Mouse (Mus musculus) left cerebral cortex, postnatal 36 days (tissue): Measurements from ENCODE around the gene Sp7. TPM values are rescaled to one million over a fixed set of nuclear protein-coding genes. Genes with fewer than 3 reads are reported as not detected.

Experiments
- DNase-seq, 2 experiments: peaks; one replicate each; pipeline ENCODE4 v3.0.0; 2021 to 2022; ENCODE audit warnings: low spot score in 2 of 2, mixed read lengths in 1 of 2
- intact Hi-C: fragments of 180-260 bp; cut with DNase I; formaldehyde crosslinking; loops from one replicate; pipeline ENCODE4 v1.15.1; 2025
- total RNA-seq, 2 experiments: library from RNA; stranded (reverse); gene quantifications; 2 replicates each; pipeline ENCODE4 v1.2.3; 2021

Sp7 gene
- total RNA-seq, 2 experiments from 2014 or later: 0.79 to 1.00 TPM

DNA sequence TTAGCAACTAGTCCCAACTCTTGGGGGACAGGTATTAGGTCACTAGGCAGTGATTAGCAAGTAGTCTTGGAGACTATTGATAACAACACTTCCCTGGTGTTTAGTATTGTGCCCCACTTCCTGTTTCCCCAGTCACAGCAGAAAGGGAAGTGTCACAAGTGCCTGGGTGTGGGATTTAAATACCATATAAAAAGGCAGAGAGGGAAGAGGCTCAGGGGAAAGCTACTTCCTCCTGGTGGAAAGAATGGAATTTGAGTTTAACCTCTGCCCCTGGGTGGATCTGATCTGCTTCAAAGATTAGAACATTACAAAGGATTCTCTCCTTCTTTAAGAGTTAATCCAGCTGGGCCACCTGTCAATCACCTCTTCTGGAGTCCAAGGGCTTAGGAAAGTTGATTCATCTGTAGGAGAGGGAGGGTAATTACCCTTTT lies 26.6 kb upstream of the Sp7 start:
- DNase-seq: no peak
- intact Hi-C loops: no loop called here

DNA sequence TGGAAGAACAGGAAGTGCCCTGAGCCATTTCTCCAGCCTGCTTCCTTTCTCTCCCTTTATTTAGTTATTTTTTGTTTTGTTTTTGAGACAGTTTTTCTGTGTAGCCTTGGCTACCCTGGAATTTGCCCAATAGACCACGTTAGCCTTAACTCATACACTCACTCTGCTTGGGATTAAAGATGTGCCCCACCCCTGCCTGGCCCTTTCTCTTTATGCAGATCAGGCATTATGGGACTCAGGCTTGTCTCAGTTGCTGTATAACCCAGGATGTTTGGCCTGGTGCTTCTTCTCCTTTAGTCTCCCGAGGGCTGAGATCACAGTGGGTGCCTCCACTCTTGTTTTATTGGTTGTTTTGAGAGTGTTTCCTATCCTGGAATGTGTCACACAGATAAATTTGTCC lies 25.5 kb upstream of the Sp7 start:
- intact Hi-C loops: no loop called here
- no peak for DNase-seq

DNA sequence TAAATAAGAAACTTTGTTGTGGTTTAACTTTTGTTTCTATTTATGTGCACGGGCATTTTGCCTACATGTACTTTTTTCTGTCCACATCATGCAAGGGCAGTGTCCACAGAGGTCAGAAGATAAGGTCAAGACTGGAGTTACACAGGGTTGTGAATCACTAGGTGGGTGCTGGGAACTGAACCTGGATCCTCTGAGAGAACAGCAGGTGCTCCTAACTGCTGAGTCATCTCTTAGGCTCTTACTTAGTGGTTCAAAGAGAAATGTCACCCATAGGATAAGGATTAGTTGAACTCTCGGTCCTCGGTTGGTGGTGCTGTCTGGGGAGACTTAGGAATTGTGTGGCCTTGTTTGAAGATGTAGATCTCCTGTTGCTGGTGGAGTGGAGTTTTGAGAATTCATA lies 22.0 kb upstream of the Sp7 start:
- DNase-seq: no peak
- intact Hi-C loops: no loop called here

DNA sequence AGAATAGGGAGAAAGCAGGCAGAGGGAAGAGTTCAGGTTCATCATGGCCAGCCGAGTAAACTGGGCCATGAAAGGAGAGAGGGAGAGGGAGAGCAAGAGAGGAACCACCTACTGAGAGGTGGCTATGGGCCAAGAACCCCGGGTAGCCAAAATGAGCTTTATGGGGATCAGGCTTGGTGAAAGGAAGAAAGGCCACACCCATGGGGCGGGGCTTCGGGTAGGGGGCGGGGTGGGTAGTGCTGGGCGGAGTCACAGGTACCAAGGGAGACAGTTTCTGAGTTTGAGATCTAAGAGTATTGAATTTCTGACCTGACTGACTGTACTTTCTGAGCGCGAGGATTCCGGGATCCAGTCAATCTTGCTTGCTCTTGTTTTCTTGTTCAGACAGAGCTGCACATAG lies 19.7 kb upstream of the Sp7 start:
- DNase-seq: no peak
- intact Hi-C loops: no loop called here

DNA sequence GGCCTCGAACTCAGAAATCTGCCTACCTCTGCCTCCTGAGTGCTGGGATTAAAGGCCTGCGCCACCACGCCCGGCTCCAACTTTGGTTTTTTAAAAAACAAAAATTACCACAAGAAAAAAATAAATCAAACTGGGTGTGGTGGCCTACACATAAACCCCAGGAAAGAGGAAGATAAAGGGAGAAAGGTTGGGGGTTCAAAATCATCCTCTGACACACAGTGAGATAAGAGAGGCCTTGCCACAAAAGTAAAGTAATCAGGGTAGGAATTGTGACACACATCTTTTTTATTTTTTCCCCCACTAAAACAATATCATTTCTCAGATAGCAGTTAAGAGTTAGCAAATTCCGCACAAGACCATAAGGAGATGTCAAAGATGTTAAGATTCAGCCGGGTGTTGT lies 16.7 kb upstream of the Sp7 start:
- no peak for DNase-seq
- intact Hi-C loops: no loop called here

DNA sequence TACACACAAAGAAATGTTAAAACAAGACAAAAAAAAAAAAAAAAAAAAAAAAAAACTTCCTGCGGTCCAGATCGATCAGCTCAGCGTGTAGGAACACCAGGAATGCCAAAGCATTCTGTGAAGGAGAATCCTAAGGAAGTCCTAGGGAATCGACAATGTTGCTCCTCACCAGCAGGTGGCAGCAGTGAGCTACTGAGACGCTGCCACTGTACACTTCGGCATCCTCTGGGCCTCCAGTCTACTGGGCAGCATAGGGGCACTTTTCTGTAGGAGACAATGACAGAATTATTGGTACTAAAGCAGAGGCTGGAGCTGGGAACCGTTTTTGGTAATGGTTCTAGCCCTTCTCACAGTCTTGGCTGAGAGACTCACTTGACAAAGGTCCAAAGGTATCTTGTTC lies 14.6 kb upstream of the Sp7 start:
- DNase-seq: peak; percentile 76 to 79
- intact Hi-C loops: loop anchor here (1.0 kb wide), 2 partner anchors 40 to 61 kb away; no protein-coding TSS in a partner anchor

DNA sequence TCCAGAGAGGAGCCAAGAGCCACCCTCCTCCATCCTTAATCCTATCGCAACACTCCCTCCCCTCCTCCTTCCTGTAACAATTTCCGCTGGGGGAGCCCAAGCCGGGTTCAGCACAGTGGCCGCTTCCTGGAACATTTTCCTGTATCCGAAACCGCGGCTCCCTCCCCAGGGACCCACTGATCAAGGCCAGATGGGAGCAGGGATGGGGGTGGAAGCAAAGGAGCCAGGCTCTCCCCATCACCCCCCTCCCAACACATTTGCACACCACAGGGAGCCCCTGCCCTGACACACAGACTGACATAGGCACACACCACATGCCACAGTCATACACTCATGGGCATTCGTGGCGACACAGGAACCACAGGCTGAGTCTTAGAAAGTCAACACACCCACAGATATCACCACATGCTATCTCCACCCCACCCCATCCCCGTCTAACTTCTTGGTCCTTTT lies 10.9 kb upstream of the Sp7 start:
- no peak for DNase-seq
- intact Hi-C loops: loop anchor here (2.0 to 5.0 kb wide), 2 partner anchors 21 to 36 kb away; no protein-coding TSS in a partner anchor

DNA sequence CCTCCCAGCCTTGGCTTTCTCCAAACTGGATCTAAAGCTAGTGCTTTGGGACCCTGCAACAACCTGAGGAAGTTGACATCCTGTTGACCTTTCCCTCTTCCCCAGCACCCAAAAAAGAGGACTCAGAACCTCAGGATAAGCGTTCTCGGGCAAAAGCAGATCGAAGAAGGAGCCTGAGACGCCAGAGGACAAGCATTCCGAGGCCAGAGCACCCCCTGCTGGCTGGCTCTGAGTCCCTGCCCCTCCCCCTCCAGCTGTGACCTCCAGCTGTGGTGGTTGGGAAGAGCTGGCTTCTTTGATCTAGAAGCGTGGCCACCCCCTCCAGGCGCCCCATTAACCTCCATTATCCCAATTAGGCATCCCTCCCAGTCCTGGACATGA lies 10.2 kb upstream of the Sp7 start:
- intact Hi-C loops: loop anchor here (2.0 to 5.0 kb wide), 2 partner anchors 20 to 35 kb away; no protein-coding TSS in a partner anchor
- DNase-seq: peak; percentile 55 to 66

DNA sequence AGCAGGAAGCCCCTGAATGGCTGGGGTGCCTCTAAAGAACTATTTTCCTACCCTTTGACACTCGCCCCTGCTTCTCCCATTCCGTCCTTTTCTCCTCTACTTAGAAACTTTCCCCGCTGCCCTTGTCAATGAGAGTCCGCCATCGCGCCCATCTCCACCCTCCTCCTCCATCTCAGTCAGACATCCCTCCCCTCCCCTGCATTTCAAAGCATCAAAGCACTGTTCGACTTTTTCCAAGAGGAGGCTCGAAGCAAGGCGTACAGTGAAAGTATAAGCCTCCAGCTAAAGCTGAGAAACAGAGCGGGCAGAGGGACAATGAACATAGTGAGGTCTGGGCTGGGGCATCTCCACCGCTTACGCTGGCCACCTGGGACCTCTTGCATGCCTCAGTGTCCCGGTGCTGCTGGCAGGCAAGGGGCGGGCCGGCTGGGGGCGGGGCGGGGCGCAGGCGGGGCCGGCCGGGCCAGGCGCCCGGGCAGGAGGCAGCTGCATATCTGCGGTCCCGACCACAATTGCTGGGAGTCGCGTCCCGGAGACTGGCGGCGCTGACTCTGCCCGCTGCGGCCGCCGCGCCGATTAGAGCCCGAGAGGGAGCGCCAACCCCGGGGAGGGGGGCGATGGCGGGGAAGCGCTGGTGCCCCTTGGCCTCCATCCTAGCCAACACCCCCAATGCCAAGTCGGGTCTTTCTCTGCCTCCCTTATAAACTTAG lies 9.6 kb upstream of the Sp7 start:
- intact Hi-C loops: loop anchor here (2.0 to 5.0 kb wide), 2 partner anchors 20 to 34 kb away; no protein-coding TSS in a partner anchor
- peak; percentile 27 to 29 for DNase-seq

DNA sequence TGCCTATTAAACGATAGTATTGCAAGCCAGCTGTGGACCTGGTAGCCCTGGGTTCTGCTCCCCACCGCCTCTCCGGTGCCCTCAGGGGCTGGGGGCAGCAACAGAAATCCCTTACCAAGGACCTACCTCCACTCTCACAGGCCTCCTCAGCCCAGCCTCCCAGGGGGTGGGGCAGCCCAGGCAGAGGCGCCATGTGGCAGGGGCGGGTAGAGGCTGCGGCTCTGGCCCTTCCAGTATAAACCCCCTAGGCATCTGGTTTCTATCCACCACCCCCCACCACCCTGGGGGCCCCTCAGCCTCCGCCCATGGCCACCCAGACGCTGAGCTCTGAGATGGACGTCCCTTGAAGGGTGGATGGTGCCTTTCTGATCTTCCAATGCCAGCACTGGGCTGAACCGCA lies 3.7 kb upstream of the Sp7 start:
- no peak for DNase-seq
- intact Hi-C loops: no loop called here

DNA sequence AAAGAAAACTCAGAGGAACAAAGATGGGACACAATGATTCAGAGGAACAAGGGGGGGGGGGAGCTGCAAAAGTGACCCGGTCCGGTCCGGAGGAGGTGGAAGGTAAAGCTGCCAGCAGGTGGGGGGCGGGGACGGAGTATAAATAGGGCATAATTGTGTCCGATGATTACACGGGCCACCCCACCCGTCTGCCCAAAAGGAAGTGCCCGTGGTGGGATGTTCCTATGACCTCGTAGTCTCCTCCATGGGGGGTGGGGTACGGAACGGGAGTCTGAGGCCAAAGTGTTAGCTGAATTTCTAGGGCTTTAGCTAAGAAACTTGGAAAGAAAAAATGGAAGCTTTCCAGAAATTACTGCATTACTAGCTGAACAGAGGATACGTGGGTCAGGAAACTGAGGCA lies 3.0 kb upstream of the Sp7 start:
- DNase-seq: no peak
- intact Hi-C loops: no loop called here

DNA sequence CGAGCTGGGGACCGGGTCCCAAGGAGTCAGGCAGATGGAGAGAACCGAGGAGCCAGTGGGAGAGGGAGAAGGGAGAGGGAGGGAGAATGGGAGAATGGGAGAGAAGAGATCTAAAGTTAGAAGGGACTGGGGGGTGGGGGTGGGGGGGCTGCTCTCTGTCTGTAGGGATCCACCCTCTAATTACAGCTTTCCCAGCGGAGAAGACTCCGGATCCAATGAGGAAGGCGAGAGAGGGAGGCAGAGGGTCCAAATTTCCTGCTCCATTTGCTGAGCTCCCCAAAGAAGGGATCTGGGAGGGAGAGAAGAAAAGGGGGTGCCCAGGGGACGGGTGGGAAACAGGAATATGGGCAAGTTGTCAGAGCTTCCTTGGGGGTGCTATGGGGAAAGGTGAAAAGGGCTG lies 744 bp downstream of the Sp7 start:
- intact Hi-C loops: no loop called here
- no peak for DNase-seq

DNA sequence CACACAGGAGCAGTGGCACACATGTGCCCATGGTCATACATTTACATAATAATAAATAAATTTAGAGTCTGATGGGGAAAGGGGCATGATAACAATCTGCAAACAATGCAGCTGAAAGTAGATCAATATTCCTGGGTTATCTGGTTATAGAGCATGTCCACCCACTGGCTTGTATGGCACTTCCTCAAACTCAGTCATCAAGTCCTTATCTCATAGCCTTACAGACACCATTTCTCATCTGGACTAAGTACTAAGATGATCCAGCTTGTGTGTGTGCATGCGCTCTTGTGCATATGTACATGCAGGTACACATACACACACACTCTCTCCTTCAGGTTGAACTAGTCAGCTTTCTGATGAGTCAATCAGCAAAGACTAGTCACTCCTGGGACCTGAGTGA lies 2.3 kb downstream of the Sp7 start:
- no peak for DNase-seq
- intact Hi-C loops: no loop called here

DNA sequence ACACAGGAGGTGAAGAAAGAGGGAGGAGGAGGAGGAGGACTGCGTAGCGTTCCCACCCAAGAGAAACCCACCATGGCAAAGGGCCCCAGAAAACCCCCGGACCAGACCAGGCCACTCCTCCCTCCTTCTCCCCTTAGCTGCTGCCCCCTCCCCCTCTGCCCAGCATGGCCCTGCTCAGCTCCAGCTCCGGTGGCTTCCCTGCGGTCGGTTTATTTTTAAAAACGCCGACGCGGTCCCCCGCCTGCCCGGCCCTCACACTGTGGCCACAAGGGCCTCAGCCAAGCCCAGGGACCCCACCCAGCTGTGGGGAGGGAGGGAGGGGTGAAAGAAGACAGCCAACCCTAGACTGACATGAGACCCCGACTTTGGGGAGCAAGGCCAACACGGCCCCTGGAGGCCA lies 4.3 kb downstream of the Sp7 start:
- intact Hi-C loops: no loop called here
- DNase-seq: no peak

DNA sequence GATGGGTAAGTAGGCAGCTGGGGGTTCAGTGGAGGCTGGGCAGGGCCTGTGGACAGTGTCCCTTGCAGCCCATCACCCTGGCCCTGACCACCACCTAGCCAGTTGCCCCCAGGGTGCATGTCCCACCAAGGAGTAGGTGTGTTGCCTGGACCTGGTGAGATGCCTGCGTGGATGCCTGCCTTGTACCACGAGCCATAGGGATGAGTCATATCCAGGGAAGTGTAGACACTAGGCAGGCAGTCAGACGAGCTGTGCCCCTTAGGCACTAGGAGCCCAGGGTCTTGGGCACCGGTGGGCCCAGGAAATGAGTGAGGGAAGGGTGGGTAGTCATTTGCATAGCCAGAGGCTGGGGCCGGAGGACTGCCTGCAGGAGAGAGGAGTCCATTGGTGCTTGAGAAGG lies 8.1 kb downstream of the Sp7 start:
- DNase-seq: no peak
- intact Hi-C loops: no loop called here

DNA sequence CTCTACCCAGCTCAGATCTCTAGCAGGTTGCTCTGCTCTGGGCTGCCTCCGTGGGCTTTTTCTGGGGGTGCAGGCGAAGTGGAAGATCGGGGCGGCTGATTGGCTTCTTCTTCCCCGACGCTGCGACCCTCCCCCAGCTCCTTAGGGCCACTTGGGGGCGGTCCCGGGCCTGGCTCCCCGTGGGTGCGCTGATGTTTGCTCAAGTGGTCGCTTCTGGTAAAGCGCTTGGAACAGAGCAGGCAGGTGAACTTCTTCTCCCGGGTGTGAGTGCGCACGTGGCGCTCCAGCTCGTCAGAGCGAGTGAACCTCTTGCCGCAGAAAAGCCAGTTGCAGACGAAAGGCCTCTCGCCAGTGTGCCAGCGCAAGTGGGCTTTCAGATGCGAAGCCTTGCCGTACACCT lies 8.9 kb downstream of the Sp7 start:
- intact Hi-C loops: no loop called here
- no peak for DNase-seq

DNA sequence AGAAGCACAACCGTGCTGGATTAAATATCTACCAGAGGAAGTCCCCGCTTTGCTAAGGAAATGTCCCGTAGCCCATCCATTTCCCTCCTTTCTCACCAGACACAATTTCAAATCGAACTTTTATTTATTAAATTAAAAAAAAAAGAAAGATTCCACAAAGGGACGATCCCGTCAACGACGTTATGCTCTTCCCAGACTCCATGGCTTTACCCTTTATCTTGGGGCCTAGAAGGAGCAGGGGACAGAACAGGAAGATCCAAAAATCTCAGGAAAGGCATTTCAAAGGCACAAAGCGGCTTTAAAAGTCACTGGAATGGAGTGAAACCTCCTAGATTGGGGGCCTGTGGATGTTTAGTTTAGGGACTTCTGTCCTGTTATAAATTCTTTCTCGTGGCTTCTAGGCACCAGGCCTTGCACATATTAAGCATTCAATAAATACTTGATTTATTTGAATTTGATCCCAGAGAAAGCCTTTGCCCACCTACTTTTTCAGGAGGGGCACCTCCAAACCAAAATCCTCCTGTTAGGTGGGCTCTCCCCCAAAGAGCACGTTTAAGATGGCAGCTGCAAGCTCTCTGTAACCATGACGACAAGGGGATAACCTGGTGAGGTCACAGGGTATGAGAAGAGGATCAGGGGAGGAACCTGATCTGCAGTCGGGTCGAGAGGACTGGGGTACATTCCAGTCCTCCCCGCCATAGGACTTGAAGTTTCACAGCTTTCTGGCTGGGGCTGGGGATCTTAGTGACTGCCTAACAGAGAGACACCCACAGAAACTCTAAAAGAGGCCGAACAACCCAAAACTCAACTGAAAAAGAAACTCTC lies 10.3 kb downstream of the Sp7 start:
- DNase-seq: no peak
- intact Hi-C loops: loop anchor here (2.0 kb wide), 1 partner anchor 20 kb away; no protein-coding TSS in a partner anchor

DNA sequence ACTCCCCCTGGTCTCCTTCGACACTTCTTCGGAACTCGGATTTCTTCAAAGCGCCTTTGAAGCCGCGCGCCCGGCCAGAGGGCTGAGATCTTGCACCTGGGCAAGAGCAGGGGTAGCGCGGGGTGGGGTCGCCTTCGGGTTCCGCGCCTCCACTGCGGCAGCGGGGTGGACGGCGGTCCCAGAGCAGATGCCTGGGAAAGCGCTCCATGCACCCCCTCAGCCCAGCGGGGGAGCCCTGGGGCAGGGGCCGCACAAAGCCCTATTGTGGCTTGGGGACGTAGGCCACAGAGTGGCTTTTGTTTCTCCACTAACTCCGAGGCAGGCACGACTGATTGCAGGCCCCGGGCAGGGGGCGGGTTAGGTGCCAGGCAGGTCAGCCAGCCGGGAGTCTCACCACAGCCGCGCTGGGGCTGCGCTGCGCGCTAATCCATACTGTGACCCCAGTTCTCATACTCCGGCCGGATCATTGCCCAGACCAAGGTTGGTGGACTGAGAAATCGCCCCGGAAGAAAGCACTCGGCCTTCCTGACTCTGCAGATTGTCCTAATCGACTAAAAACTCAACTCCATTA lies 11.0 kb downstream of the Sp7 start:
- peak in 1 of 2 experiments; percentile 33 for DNase-seq
- intact Hi-C loops: loop anchor here (2.0 kb wide), 1 partner anchor 21 kb away; no protein-coding TSS in a partner anchor

DNA sequence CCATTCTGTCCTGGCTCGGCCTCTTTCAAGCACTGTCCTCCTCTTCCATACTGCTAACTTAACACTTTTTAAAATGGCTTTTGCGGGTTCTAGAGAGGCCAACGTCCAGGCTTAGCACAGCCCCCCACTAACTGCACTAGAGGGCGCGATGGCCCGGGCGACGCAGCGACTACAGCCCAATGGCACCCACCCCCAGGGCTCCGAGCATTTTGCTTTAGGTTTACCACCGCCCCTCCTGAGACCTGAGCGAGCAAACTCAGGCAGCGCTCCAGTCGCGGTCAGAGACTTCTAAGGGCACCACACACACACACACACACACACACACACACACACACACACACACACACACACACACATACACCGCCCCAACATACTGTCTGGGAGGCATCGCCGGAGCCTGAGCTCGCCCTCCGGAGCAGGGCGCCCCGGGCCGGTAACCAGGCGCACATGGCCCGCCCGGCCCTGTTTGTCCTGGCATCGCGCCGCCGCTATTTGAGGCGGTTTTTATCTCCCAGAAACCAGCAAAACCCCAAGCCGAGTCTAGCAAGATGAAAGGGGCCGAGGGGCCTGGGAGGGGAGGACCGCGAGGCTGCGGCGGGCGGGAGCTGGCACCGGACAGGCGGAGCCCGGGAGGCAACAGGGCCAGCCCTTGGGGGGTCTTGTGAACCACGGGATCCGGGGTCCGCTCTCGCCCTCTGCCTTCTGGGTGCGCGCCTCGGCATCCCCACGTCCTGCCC lies 11.7 kb downstream of the Sp7 start:
- intact Hi-C loops: no loop called here
- peak; percentile 19 to 24 for DNase-seq

DNA sequence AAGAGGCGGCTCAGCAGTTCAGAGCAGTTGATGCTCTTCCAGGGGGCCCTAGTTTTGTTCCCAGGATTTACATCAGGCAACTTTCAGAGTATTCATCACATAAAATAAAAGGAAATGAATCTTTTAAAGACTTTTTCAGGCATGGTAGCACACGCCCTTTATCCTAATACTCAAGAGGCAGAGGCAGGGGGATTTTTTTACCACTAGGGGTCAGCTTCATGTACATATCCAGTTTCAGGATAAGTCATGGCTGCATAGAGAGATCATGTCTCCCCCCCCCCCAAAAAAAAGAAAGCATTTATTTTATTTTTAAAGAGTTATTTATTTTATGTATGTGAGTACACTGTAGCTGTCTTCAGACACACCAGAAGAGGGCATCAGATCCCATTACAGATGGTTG lies 13.0 kb downstream of the Sp7 start:
- intact Hi-C loops: no loop called here
- DNase-seq: no peak
